Mouse (Mus musculus) forebrain, postnatal 0 days (tissue): Measurements from ENCODE around the gene Mcoln2. TPM values are rescaled to one million over a fixed set of nuclear protein-coding genes. Genes with fewer than 3 reads are reported as not detected.

ENCODE experiments used
- ATAC-seq: fragments of 200-750 bp; cut with Nextera tagmentation; 2 replicates; pipeline ENCODE4 v1.8.0; 2017; ENCODE audit warnings: mild to moderate bottlenecking, moderate library complexity
- DNase-seq: peaks from one replicate; pipeline ENCODE4 v3.0.0-alpha.2; 2015
- H3K27ac ChIP-seq: fragments of 300-500 bp; sonication (generic); 2 replicates; pipeline ENCODE4 v1.5.1; 2014; ENCODE audit warnings: low read depth, mild to moderate bottlenecking, antibody characterized with exemption, low read length, moderate library complexity, mixed read lengths
- H3K27me3 ChIP-seq: fragments of 300-500 bp; sonication (generic); 2 replicates; pipeline ENCODE4 v1.6.1; 2014; ENCODE audit warnings: mild to moderate bottlenecking, low read length, mixed read lengths; ENCODE audit not compliant: insufficient read depth
- H3K36me3 ChIP-seq: fragments of 300-500 bp; sonication (generic); 2 replicates; pipeline ENCODE4 v1.6.1; 2014; ENCODE audit warnings: mild to moderate bottlenecking, moderate library complexity; ENCODE audit not compliant: insufficient read depth
- H3K4me1 ChIP-seq: fragments of 300-500 bp; sonication (generic); 2 replicates; pipeline ENCODE4 v1.6.1; 2014; ENCODE audit warnings: antibody characterized with exemption; ENCODE audit not compliant: insufficient read depth
- H3K4me2 ChIP-seq: fragments of 300-500 bp; sonication (generic); 2 replicates; pipeline ENCODE4 v1.6.1; 2014; ENCODE audit warnings: low read depth, mild to moderate bottlenecking, moderate library complexity
- H3K4me3 ChIP-seq: fragments of 300-500 bp; sonication (generic); 2 replicates; pipeline ENCODE4 v1.5.1; 2014; ENCODE audit warnings: low read depth, low read length, mixed read lengths
- H3K9ac ChIP-seq: fragments of 300-500 bp; sonication (generic); 2 replicates; pipeline ENCODE4 v1.6.1; 2014; ENCODE audit warnings: mild to moderate bottlenecking
- H3K9me3 ChIP-seq: fragments of 300-500 bp; sonication (generic); 2 replicates; pipeline ENCODE4 v1.6.1; 2016; ENCODE audit warnings: low read length
- CTCF ChIP-seq: sonication (generic); IDR thresholded peaks from 2 replicates; pipeline ENCODE4 v1.5.1; 2016; ENCODE audit warnings: antibody characterized with exemption, control low read depth, low read depth
- WGBS: fragments of 180-500 bp; shearing (Covaris S2); extraction: QIAGEN DNeasy Blood & Tissue Kit; methylation state at CpG from one replicate; pipeline ENCODE4 v1.1.7; 2014; 5-methylcytosine and 5-hydroxymethylcytosine counted together
- polyA plus RNA-seq: library from polyadenylated mRNA; unstranded; fragments of >200 nt; fragmentation: Nextera tagmentation; extraction: Ambion mirVana; gene quantifications from 2 replicates; pipeline ENCODE4 v1.2.1, GENCODE M21; 2015
- total RNA-seq: library from RNA; depleted of rRNA; stranded (reverse); fragments of >200 nt; gene quantifications from 2 replicates; pipeline ENCODE4 v1.2.3, GENCODE M21; 2014

Gene Mcoln2
- total and polyA plus RNA-seq, 2 experiments from 2014 or later: 0.12 to 0.14 TPM

GRCm38 (mm10) chr3:146122807-146123463 lies 26.7 kb upstream of the Mcoln2 start:
- TF ChIP-seq CTCF: no peak
- no peak for DNase-seq
- Histone ChIP-seq H3K27ac (no peak overlapping the region), H3K36me3 (no peaks in the 10 kb centered on the region), H3K9ac (no peak overlapping the region), H3K4me3 (no peak overlapping the region), H3K27me3 (no peaks in the 10 kb centered on the region), H3K4me2 (no peak overlapping the region), H3K4me1 (no peaks in the 10 kb centered on the region), H3K9me3 (no peaks in the 10 kb centered on the region)
- 70% methylated on average over 8 of the region's 8 CpGs for WGBS
- ATAC-seq: no peak

GRCm38 (mm10) chr3:146123464-146123825 lies 26.2 kb upstream of the Mcoln2 start:
- no peak overlapping the region for H3K27ac ChIP-seq
- TF ChIP-seq CTCF: no peak
- H3K4me3 ChIP-seq: no peak overlapping the region
- ATAC-seq (0 out of 2 replicates have a peak, but pooled peaks have one; percentile 27), DNase-seq (peak; percentile 24)
- 45% methylated on average over 9 of the region's 9 CpGs for WGBS
- H3K9ac ChIP-seq: no peak overlapping the region
- no peaks in the 10 kb centered on the region for H3K9me3 ChIP-seq
- no peaks in the 10 kb centered on the region for H3K36me3 ChIP-seq
- no peaks in the 10 kb centered on the region for H3K4me1 ChIP-seq
- H3K4me2 ChIP-seq: no peak overlapping the region
- no peaks in the 10 kb centered on the region for H3K27me3 ChIP-seq

GRCm38 (mm10) chr3:146127205-146127604 lies 22.4 kb upstream of the Mcoln2 start:
- H3K27ac ChIP-seq: no peak overlapping the region
- no peak overlapping the region for H3K9ac ChIP-seq
- DNase-seq: no peak
- H3K36me3 ChIP-seq: no peaks in the 10 kb centered on the region
- H3K4me3 ChIP-seq: no peak overlapping the region
- ATAC-seq: no peak
- no peaks in the 10 kb centered on the region for H3K4me1 ChIP-seq
- no peak for TF ChIP-seq CTCF
- H3K27me3 ChIP-seq: no peaks in the 10 kb centered on the region
- H3K4me2 ChIP-seq: no peak overlapping the region
- H3K9me3 ChIP-seq: no peaks in the 10 kb centered on the region
- 80% methylated on average over 6 of the region's 6 CpGs for WGBS

- DNase-seq (no peak), ATAC-seq (no peak)
- Histone ChIP-seq H3K9me3 (no peaks in the 10 kb centered on the region), H3K9ac (no peak overlapping the region), H3K27ac (no peak overlapping the region), H3K4me3 (no peak overlapping the region), H3K4me1 (no peaks in the 10 kb centered on the region), H3K36me3 (no peaks in the 10 kb centered on the region), H3K4me2 (no peak overlapping the region), H3K27me3 (no peaks in the 10 kb centered on the region)
- no peak for TF ChIP-seq CTCF
- 87% methylated on average over 9 of the region's 9 CpGs for WGBS
Observed at GRCm38 (mm10) chr3:146134834-146135233, 14.8 kb upstream of the Mcoln2 start.

- Histone ChIP-seq H3K36me3 (no peaks in the 10 kb centered on the region), H3K9me3 (no peaks in the 10 kb centered on the region), H3K4me2 (no peak overlapping the region), H3K4me3 (no peak overlapping the region), H3K27me3 (no peaks in the 10 kb centered on the region), H3K9ac (no peak overlapping the region), H3K4me1 (no peaks in the 10 kb centered on the region), H3K27ac (no peak overlapping the region)
- TF ChIP-seq CTCF: no peak
- DNase-seq (no peak), ATAC-seq (no peak)
- 93% methylated on average over 2 of the region's 2 CpGs for WGBS
Observed at GRCm38 (mm10) chr3:146135417-146135816, 14.2 kb upstream of the Mcoln2 start.

- Histone ChIP-seq H3K27me3 (no peaks in the 10 kb centered on the region), H3K4me2 (no peak overlapping the region), H3K9ac (no peak overlapping the region), H3K27ac (no peak overlapping the region), H3K36me3 (no peaks in the 10 kb centered on the region), H3K4me1 (no peaks in the 10 kb centered on the region), H3K4me3 (no peak overlapping the region), H3K9me3 (no peaks in the 10 kb centered on the region)
- ATAC-seq (peak; percentile 32; the same call in 1 of the 2 replicates), DNase-seq (no peak)
- WGBS: 39% methylated on average over 10 of the region's 10 CpGs
- peak; percentile 38; the same call in 1 of the 2 replicates for TF ChIP-seq CTCF
Observed at GRCm38 (mm10) chr3:146136422-146136821, 13.2 kb upstream of the Mcoln2 start.

GRCm38 (mm10) chr3:146140276-146140675 lies 9.4 kb upstream of the Mcoln2 start:
- no peak overlapping the region for H3K4me3 ChIP-seq
- no peaks in the 10 kb centered on the region for H3K9me3 ChIP-seq
- no peaks in the 10 kb centered on the region for H3K27me3 ChIP-seq
- TF ChIP-seq CTCF: no peak
- no peak overlapping the region for H3K9ac ChIP-seq
- 94% methylated on average over 7 of the region's 7 CpGs for WGBS
- H3K27ac ChIP-seq: no peak overlapping the region
- DNase-seq (no peak), ATAC-seq (no peak)
- no peaks in the 10 kb centered on the region for H3K4me1 ChIP-seq
- no peak overlapping the region for H3K4me2 ChIP-seq
- H3K36me3 ChIP-seq: no peaks in the 10 kb centered on the region
